Mouse (Mus musculus): ENCODE results near the gene Atp2b2.

GRCm38 (mm10) chr6:113810667-113811066, 231.7 kb downstream of the Atp2b2 start:
- TF ChIP-seq POLR2A (IDR thresholded peaks at IDR 0.05; ENCODE audit: low read depth, low read length) (no peak), CTCF (IDR thresholded peaks at IDR 0.05; ENCODE audit: borderline replicate concordance, insufficient read depth, low read length) (no peak)

All from embryonic fibroblast, embryonic 13.5 days (primary cell).